Mouse (Mus musculus): ENCODE results near the gene Pcp2. TPM values are rescaled to one million over a fixed set of nuclear protein-coding genes. Genes with fewer than 3 reads are reported as not detected.
A peak's percentile ranks its signal among the peaks of the same experiment; 100 is the strongest.

Pcp2 gene
- polyA plus RNA-seq, 1 experiment from 2014 or later, result not detected

DNA sequence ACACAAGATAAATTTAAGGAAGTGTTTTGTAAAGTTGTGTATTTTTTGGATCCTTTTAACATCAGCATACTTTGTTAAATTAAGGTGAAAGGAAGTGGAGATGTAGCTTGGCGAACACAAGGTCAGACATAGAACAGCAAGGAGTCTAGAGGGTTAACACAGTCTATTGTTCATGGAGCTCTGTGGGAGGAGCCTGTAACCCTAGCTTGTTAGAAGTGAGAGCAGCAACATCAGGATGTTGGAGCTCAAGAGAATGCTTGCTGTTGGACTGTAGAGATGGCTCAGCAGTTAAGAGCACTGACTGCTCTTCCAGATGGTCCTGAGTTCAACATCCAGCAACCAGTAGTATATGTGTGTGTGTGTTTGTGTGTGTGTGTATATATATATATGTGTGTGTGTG lies 23.6 kb upstream of the Pcp2 start:
- no peak overlapping the region for H3K9ac ChIP-seq
- H3K27me3 ChIP-seq (replicated peaks), result no peaks in the 10 kb centered on the region
- no peaks in the 10 kb centered on the region for H3K36me3 ChIP-seq
- no peaks in the 10 kb centered on the region for H3K4me1 ChIP-seq (replicated peaks)
- no peak overlapping the region for H3K4me3 ChIP-seq
- H3K27ac ChIP-seq (ENCODE audit: poor library complexity, severe bottlenecking), result no peak overlapping the region
- ATAC-seq (ENCODE audit: insufficient number of reproducible peaks, low FRiP score), result no peak
- 52% methylated on average over 1 of the region's 1 CpGs for WGBS
- H3K4me2 ChIP-seq, result peak overlapping the region; percentile 17; the same call in 1 of the 2 replicates
- H3K9me3 ChIP-seq (replicated peaks), result no peaks in the 10 kb centered on the region

- ATAC-seq (ENCODE audit: insufficient number of reproducible peaks, low FRiP score), result no peak
- Histone ChIP-seq H3K4me1 (replicated peaks) (no peaks in the 10 kb centered on the region), H3K9me3 (replicated peaks) (no peaks in the 10 kb centered on the region), H3K27me3 (replicated peaks) (no peaks in the 10 kb centered on the region), H3K27ac (ENCODE audit: poor library complexity, severe bottlenecking) (no peak overlapping the region), H3K36me3 (no peaks in the 10 kb centered on the region), H3K4me2 (no peak overlapping the region), H3K4me3 (no peak overlapping the region), H3K9ac (no peak overlapping the region)
- WGBS, result 66% methylated on average over 2 of the region's 2 CpGs
These were observed 22.9 kb upstream of the Pcp2 start for GRCm38 (mm10) chr8:3648268-3648667.

DNA sequence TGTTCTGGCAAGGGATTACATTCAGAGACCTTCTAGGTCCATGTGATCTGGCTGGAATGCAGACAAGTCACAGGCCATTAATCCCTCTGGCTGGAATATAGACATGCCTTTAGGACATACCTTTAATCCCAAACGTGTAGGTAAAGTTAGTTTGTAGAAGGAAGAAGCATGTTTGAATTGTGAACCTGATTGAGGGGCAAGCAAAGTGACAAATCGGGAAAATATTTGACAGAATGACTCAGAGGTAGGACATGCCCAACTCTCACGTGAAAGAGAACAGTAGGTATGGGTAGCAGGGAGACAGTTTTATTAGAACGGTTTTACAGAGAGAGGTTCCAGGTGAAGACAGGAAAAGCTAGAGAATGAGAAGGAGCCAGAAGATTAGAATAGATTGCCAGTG lies 22.2 kb upstream of the Pcp2 start:
- no peaks in the 10 kb centered on the region for H3K27me3 ChIP-seq (replicated peaks)
- no peaks in the 10 kb centered on the region for H3K9me3 ChIP-seq (replicated peaks)
- H3K27ac ChIP-seq (ENCODE audit: poor library complexity, severe bottlenecking), result no peak overlapping the region
- H3K4me2 ChIP-seq, result no peak overlapping the region
- ATAC-seq (ENCODE audit: insufficient number of reproducible peaks, low FRiP score), result no peak
- no peak overlapping the region for H3K9ac ChIP-seq
- no peak overlapping the region for H3K4me3 ChIP-seq
- peaks cover 6% of the 10 kb centered on the region; the same call in 1 of the 2 replicates for H3K36me3 ChIP-seq
- WGBS, result 71% methylated on average over 4 of the region's 4 CpGs
- H3K4me1 ChIP-seq (replicated peaks), result no peaks in the 10 kb centered on the region

- Histone ChIP-seq H3K9ac (no peak overlapping the region), H3K4me2 (no peak overlapping the region), H3K27ac (ENCODE audit: poor library complexity, severe bottlenecking) (no peak overlapping the region), H3K4me1 (replicated peaks) (no peaks in the 10 kb centered on the region), H3K4me3 (no peak overlapping the region), H3K27me3 (replicated peaks) (no peaks in the 10 kb centered on the region), H3K36me3 (peaks cover 8% of the 10 kb centered on the region; the same call in 1 of the 2 replicates), H3K9me3 (replicated peaks) (no peaks in the 10 kb centered on the region)
- no peak for ATAC-seq (ENCODE audit: insufficient number of reproducible peaks, low FRiP score)
- 77% methylated on average over 6 of the region's 6 CpGs for WGBS
These were observed 21.6 kb upstream of the Pcp2 start for GRCm38 (mm10) chr8:3646824-3647531.

DNA sequence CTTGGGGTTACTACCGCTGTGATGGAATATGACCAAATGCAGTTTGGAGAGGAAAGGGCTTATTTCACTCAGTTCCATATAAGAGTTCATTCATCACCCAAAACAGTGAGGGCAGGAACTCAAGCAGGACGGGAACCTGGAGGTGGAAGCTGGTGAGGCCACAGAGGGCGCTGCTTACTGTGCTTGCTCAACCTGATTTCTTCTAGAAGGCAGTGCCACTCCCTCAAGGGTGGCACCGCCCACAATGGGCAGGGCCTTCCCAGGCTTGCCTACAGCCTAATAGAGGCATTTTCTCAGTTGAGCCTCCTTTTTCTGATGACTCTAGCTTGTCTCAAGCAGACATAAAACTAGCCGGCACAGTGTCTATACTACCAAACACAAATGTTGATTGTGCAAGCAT lies 20.5 kb upstream of the Pcp2 start:
- Histone ChIP-seq H3K4me3 (no peak overlapping the region), H3K36me3 (peaks cover 20% of the 10 kb centered on the region; the same call in 1 of the 2 replicates)
- 16% methylated on average over 5 of the region's 5 CpGs for WGBS

DNA sequence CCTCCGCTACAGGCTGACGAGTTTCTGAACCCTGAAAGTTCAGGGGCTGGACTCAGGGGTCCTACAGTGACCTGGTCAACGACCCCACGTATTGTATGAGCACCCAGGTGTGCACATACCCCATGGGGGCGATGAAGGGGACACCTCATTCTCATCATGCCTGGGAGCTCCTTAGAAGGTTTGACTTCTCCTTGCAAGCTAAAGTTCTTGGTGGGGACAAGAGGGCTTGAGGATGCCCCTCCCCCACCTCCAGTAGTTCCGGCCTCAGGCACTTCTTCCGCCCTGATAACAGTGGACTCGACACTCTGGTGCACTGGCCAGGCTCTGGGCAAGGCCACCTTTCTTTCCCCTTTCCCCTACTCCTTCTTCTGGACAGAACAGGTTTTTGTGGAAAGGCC lies 6.1 kb upstream of the Pcp2 start:
- Histone ChIP-seq H3K36me3 (peaks cover 31% of the 10 kb centered on the region), H3K4me2 (peak overlapping the region; percentile 77), H3K9ac (peak overlapping the region; percentile 68), H3K4me3 (peak overlapping the region; percentile 69), H3K9me3 (replicated peaks) (no peaks in the 10 kb centered on the region), H3K27ac (ENCODE audit: poor library complexity, severe bottlenecking) (no peak overlapping the region), H3K27me3 (replicated peaks) (0 out of 2 replicates have a peak, but pooled peaks cover 5% of the 10 kb centered on the region), H3K4me1 (replicated peaks) (peaks cover 9% of the 10 kb centered on the region)
- 12% methylated on average over 8 of the region's 8 CpGs for WGBS
- peak; percentile 70; the same call in 1 of the 2 replicates for ATAC-seq (ENCODE audit: insufficient number of reproducible peaks, low FRiP score)

More for the DNA sequence above, 20.5 kb upstream of the Pcp2 start:
- no peak for ATAC-seq (ENCODE audit: insufficient number of reproducible peaks, low FRiP score)
- Histone ChIP-seq H3K4me2 (no peak overlapping the region), H3K9ac (no peak overlapping the region), H3K27me3 (replicated peaks) (no peaks in the 10 kb centered on the region), H3K9me3 (replicated peaks) (no peaks in the 10 kb centered on the region), H3K27ac (ENCODE audit: poor library complexity, severe bottlenecking) (no peak overlapping the region), H3K4me1 (replicated peaks) (no peaks in the 10 kb centered on the region)

DNA sequence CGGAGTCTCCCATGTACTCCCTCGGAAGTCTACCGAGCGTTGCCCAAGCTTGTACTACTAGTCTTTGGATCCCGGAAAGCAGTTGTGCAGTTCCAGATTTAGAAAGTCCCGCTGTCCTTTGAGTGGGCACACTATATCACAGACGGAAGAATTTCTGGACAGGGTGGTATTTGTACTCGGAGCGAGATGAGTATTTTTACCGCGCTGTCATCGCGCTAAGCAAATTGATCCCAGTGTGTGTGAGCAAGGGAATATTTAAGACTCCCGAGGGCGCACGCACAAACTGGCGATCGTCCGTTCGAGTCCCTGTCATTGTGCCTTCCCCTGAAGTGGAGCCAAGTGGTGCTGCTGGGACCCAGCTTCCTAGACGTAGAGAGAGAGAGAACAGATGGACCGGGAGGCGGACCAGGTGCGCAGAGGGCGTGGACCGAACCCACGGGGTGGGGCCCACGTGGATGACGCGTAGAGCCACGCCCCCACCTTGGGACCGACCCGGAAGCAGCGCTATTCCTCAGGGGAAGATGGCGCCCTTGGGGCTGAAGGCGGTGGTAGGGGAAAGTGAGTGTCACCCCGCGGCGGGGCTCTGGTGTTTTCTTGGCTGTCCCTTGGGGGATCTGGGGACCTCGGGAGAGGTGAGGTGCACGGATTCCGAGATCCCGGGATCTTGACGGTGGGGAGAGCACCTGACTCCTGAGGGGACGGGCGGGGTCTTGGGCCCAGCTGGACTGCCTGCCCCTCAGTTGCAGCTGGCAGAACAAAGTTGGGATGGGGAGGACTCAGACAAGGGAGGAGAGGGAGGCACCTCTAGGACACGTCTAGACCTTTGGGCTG lies 5.5 kb upstream of the Pcp2 start, which contains the start of gene Stxbp2:
Gene Stxbp2 (plus strand): TSS at position 309 of the 831 bp plus-strand sequence.
- H3K27ac ChIP-seq (ENCODE audit: poor library complexity, severe bottlenecking), result no peak within 1 kb of the TSS
- H3K36me3 ChIP-seq, result peaks cover 25% of the 10 kb centered on the region
- H3K4me2 ChIP-seq, result peak within 1 kb of the TSS; percentile 77
- peaks cover 9% of the 10 kb centered on the region for H3K4me1 ChIP-seq (replicated peaks)
- peak; percentile 91 for ATAC-seq (ENCODE audit: insufficient number of reproducible peaks, low FRiP score)
- H3K27me3 ChIP-seq (replicated peaks), result 0 out of 2 replicates have a peak, but pooled peaks cover 5% of the 10 kb centered on the region
- peak within 1 kb of the TSS; percentile 68 for H3K9ac ChIP-seq
- 6% methylated on average over 47 of the region's 47 CpGs for WGBS
- H3K4me3 ChIP-seq, result peak within 1 kb of the TSS; percentile 69
- H3K9me3 ChIP-seq (replicated peaks), result no peaks in the 10 kb centered on the region

DNA sequence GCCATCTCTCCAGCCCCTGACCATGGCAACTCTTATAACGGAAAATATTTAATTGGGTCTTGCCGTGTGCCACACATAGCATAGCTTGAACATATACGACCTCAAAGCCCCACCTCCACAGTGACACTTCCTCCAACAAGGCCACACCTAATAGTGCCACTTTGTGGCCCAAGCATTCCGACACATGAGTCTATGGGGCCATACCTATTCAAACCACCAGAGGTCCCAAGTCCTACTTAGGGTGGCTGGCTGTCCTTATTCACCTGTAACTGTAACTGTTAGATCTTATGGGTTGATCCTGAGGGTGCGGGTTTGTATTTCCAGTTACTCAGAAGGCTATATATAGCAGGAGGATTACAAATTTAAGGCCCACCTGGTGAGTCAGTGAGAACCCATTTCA lies 2.7 kb upstream of the Pcp2 start:
- H3K27ac ChIP-seq (ENCODE audit: poor library complexity, severe bottlenecking), result no peak overlapping the region
- WGBS, result 24% methylated on average over 5 of the region's 5 CpGs
- H3K4me2 ChIP-seq, result no peak overlapping the region
- ATAC-seq (ENCODE audit: insufficient number of reproducible peaks, low FRiP score), result no peak
- no peaks in the 10 kb centered on the region for H3K9me3 ChIP-seq (replicated peaks)
- H3K4me3 ChIP-seq, result no peak overlapping the region
- H3K36me3 ChIP-seq, result no peaks in the 10 kb centered on the region
- peaks cover 9% of the 10 kb centered on the region for H3K4me1 ChIP-seq (replicated peaks)
- 0 out of 2 replicates have a peak, but pooled peaks cover 5% of the 10 kb centered on the region for H3K27me3 ChIP-seq (replicated peaks)
- no peak overlapping the region for H3K9ac ChIP-seq

- Histone ChIP-seq H3K9ac (no peak overlapping the region), H3K4me2 (no peak overlapping the region), H3K4me3 (no peak overlapping the region), H3K36me3 (no peaks in the 10 kb centered on the region), H3K9me3 (replicated peaks) (no peaks in the 10 kb centered on the region), H3K4me1 (replicated peaks) (peaks cover 13% of the 10 kb centered on the region), H3K27me3 (replicated peaks) (0 out of 2 replicates have a peak, but pooled peaks cover 5% of the 10 kb centered on the region), H3K27ac (ENCODE audit: poor library complexity, severe bottlenecking) (no peak overlapping the region)
- 52% methylated on average over 5 of the region's 5 CpGs for WGBS
- no peak for ATAC-seq (ENCODE audit: insufficient number of reproducible peaks, low FRiP score)
These were observed 1.6 kb upstream of the Pcp2 start for GRCm38 (mm10) chr8:3626971-3627370.

DNA sequence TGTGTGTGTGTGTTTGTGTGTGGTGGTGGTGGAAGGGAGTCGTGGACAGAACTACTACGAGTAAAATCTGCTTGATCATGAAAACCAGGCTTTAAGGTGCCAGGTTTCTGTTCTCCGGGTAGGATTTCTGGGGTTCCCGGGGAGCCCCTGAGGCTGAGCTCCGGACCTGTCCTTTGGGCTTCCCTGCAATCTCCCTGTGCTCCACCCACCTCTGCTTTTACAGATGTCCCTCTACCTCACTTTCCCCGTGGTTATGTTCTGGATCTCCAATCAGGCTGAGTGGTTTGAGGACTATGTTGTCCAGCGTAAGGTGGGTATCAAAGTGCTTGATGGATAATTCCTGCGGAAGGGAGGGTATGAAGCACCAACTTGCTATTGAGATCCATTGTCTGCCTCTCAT lies 3.2 kb downstream of the Pcp2 start:
- no peak overlapping the region for H3K27ac ChIP-seq (ENCODE audit: poor library complexity, severe bottlenecking)
- H3K9ac ChIP-seq, result peak overlapping the region; percentile 79; the same call in 1 of the 2 replicates
- H3K27me3 ChIP-seq (replicated peaks), result no peaks in the 10 kb centered on the region
- no peak for ATAC-seq (ENCODE audit: insufficient number of reproducible peaks, low FRiP score)
- no peaks in the 10 kb centered on the region for H3K9me3 ChIP-seq (replicated peaks)
- H3K4me3 ChIP-seq, result peak overlapping the region; percentile 94
- H3K4me2 ChIP-seq, result peak overlapping the region; percentile 79
- peaks cover 17% of the 10 kb centered on the region for H3K36me3 ChIP-seq
- peaks cover 17% of the 10 kb centered on the region for H3K4me1 ChIP-seq (replicated peaks)
- WGBS, result 64% methylated on average over 8 of the region's 8 CpGs

All from heart, embryonic 12.5 days (tissue).